Mouse (Mus musculus) megakaryocyte-erythroid progenitor cell, adult 5 weeks (primary cell): ENCODE data around the gene Trim63. TPM values are rescaled to one million over a fixed set of nuclear protein-coding genes. Genes with fewer than 3 reads are reported as not detected.

Experiments used
- polyA plus RNA-seq: library from polyadenylated mRNA; stranded (reverse); fragments of >175 nt; gene quantifications from 2 replicates; pipeline ENCODE4 v1.2.3, GENCODE M21; 2012

The Trim63 gene
- polyA plus RNA-seq, result not detected in 2 replicates

GRCm38 (mm10) chr4:134314876-134315275 lies at the start of gene Trim63:
Gene Trim63 (plus strand): TSS chr4:134315120.

DNA sequence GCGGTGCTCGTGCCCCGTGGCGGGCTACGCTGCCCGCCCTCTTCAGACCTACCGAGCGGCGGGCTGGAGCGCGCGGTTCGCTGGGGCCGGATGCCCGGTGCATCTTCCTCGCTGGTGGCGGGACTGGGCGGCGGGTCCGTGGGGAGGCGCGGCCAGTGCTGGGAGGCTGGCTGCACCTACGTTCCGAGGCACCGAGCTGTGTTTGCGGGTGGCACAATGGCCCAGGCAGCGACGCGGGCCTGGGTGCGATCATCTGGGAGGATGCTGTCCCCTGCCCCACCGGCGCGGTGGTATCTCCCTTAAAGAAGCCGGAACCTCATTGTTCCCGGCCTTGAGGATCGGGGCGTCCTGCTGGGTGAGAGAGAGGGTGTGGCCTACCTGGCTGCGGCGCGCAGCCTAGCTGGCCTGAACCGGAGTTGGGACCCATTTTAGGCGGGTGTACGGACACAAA lies 27.3 kb upstream of the Trim63 start, which contains the start of gene Pdik1l:
Gene Pdik1l, minus strand, starts transcription at position 321 of the 451 bp plus-strand sequence.

GRCm38 (mm10) chr4:134343071-134344031 lies 28.4 kb downstream of the Trim63 start, which contains the start of gene Slc30a2:
Gene Slc30a2 (plus strand): TSS chr4:134343181.

Other genes with a start within 250 kb of the Trim63 start
- gene Cd52, start 220.0 kb upstream of the Trim63 start, polyA plus RNA-seq, result 131 and 232 TPM in 2 replicates
- 33.5 and 39.3 TPM in 2 replicates for gene Ubxn11, start 212.6 kb upstream of the Trim63 start, polyA plus RNA-seq
- gene Sh3bgrl3, start 186.3 kb upstream of the Trim63 start, polyA plus RNA-seq, result 886 and 1,036 TPM in 2 replicates
- gene Cep85, start 128.0 kb upstream of the Trim63 start, polyA plus RNA-seq, result 41.4 and 47.6 TPM in 2 replicates
- not detected in 2 replicates for gene Gm7534, start 112.1 kb upstream of the Trim63 start, polyA plus RNA-seq
- not detected in 2 replicates for gene Catsper4, start 87.7 kb upstream of the Trim63 start, polyA plus RNA-seq
- gene Cnksr1, start 76.7 kb upstream of the Trim63 start, polyA plus RNA-seq, result 0.23 and 0.50 TPM in 2 replicates
- gene E130218I03Rik, start 71.5 kb upstream of the Trim63 start, polyA plus RNA-seq, result 0.10 and 0.25 TPM in 2 replicates
- gene Zfp593, start 69.5 kb upstream of the Trim63 start, polyA plus RNA-seq, result 60.4 and 65.0 TPM in 2 replicates
- gene Gm30191, start 68.2 kb upstream of the Trim63 start, polyA plus RNA-seq, result not detected in 2 replicates
- 0.43 and 0.83 TPM in 2 replicates for gene Grrp1, start 61.0 kb upstream of the Trim63 start, polyA plus RNA-seq
- gene Pdik1l, start 27.2 kb upstream of the Trim63 start, polyA plus RNA-seq, result 1.9 and 3.0 TPM in 2 replicates
- gene Slc30a2, start 28.1 kb downstream of the Trim63 start, polyA plus RNA-seq, result 0.09 and 0.11 TPM in 2 replicates
- gene Extl1, start 68.7 kb downstream of the Trim63 start, polyA plus RNA-seq, result 0.08 TPM in 1 of 2 replicates, not detected in the other
- gene Pafah2, start 81.2 kb downstream of the Trim63 start, polyA plus RNA-seq, result 9.7 and 16.6 TPM in 2 replicates
- 421 and 705 TPM in 2 replicates for gene Stmn1, start 153.2 kb downstream of the Trim63 start, polyA plus RNA-seq
- 11.8 and 24.3 TPM in 2 replicates for gene Paqr7, start 181.6 kb downstream of the Trim63 start, polyA plus RNA-seq
- gene Aunip, start 195.9 kb downstream of the Trim63 start, polyA plus RNA-seq, result 10.7 and 16.3 TPM in 2 replicates
- 40.5 and 43.7 TPM in 2 replicates for gene Mtfr1l, start 220.3 kb downstream of the Trim63 start, polyA plus RNA-seq
- 40.5 and 40.7 TPM in 2 replicates for gene Selenon, start 237.0 kb downstream of the Trim63 start, polyA plus RNA-seq